Mouse (Mus musculus): Measurements from ENCODE around the gene Cmtm7.

DNA sequence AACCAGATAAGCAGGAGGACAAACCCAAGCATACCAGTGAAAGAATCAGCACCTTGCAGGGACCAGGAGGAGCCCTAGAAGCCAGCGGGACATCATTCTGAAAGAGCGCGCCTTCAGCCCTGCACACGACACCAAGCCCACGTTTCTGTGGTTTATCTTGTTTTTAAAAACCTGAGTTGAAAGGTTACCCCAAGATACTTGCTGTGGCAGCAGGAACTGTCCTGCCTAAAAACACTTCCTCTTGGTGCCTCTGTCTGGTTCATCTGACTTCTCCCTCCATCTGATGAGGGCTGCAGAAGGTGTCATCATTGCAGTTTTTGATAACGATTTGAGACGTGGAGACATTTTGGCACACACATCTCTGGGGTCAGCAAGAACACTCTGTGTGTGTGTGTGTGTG lies 6.1 kb upstream of the Cmtm7 start:
- TF ChIP-seq CTCF (IDR thresholded peaks at IDR 0.05; ENCODE audit: extremely low read depth, insufficient read depth, insufficient read length, insufficient replicate concordance) (no peak), POLR2A (IDR thresholded peaks at IDR 0.05; ENCODE audit: low read depth, low read length) (no peak)
